9 mouse cellular contexts compared by ENCODE assay signal in the genomic region with DNA sequence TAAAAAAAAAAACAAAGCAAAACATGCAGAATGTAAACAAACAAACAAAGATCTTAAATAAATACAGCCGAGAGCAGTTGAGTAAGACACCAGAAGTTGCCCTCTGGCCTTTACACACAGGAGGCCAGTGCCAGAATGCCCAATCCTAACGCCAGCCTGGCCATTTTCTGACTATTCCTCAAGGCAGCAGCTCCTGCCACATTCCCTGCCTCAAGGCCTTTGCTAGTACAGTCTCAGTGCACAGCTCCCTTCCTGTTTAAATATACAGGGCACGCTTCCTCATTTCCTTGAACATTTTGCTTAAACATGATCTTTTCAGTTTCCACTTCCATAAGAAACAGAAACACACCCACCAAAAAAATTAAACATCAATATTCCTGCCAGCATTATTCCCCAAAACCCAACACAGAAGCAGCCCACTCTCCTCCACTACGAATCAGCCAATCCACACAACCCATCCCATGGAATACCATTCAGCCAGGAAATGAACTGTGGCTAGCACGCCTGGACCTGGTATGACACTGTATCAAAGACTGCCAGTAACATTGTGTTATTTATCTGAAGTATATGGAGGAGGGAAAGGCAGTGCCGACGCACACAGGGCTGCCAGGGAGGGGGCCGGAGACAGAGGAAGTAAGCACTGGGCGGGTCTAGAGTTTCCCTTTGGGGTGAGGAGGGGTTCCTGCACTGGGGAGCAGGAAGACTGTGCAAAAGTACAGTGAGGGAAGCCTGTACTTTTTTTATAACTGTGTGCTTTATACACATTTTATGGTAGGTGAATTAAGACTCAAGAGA. TPM values are rescaled to one million over a fixed set of nuclear protein-coding genes. Genes with fewer than 3 reads are reported as not detected.
DNase-seq lines count a peak whose midpoint lies in the region; ATAC-seq lines count a peak whose summit lies in the region.
"Had no signal": no experiment of that assay in that cellular context is flagged by ENCODE, and none has a peak within 500 bp of the region (broad histone marks: within the 10 kb centered on the region; RNA-seq: fewer than 3 reads in every experiment).

No protein-coding gene starts in this region.

- WGBS in heart, embryonic 10.5 days = 69% methylated on average over 9 of the region's 9 CpGs
- 69% methylated on average over 9 of the region's 9 CpGs for WGBS in heart, embryonic 15.5 days
- WGBS in liver, embryonic 12.5 days (ENCODE audit: insufficient replicate concordance) = 39% methylated on average over 9 of the region's 9 CpGs
- WGBS in hindbrain, embryonic 10.5 days = 87% methylated on average over 9 of the region's 9 CpGs

- no peak overlapping the region for H3K9ac ChIP-seq in heart, embryonic 15.5 days
- H3K9ac ChIP-seq in liver, embryonic 12.5 days = no peak overlapping the region

- H3K9me3 ChIP-seq in heart, embryonic 10.5 days = no peaks in the 10 kb centered on the region
- H3K9me3 ChIP-seq in heart, embryonic 15.5 days (replicated peaks) = no peaks in the 10 kb centered on the region
- H3K9me3 ChIP-seq in liver, embryonic 12.5 days (replicated peaks) = no peaks in the 10 kb centered on the region
- H3K9me3 ChIP-seq in hindbrain, embryonic 10.5 days = no peaks in the 10 kb centered on the region

- H3K4me1 ChIP-seq in heart, embryonic 10.5 days = peaks cover 17% of the 10 kb centered on the region
- peaks cover 33% of the 10 kb centered on the region for H3K4me1 ChIP-seq in heart, embryonic 15.5 days (replicated peaks)
- H3K4me1 ChIP-seq in liver, embryonic 12.5 days = peaks cover 68% of the 10 kb centered on the region
- peaks cover 7% of the 10 kb centered on the region for H3K4me1 ChIP-seq in hindbrain, embryonic 10.5 days (replicated peaks)

- no peak overlapping the region for H3K4me3 ChIP-seq in heart, embryonic 10.5 days
- no peak overlapping the region for H3K4me3 ChIP-seq in heart, embryonic 15.5 days
- H3K4me3 ChIP-seq in liver, embryonic 12.5 days = no peak overlapping the region
- no peak overlapping the region for H3K4me3 ChIP-seq in hindbrain, embryonic 10.5 days
- H3K4me3 ChIP-seq: erythroblast, embryonic 14.5 days had no signal

- no peak overlapping the region for H3K27ac ChIP-seq in heart, embryonic 10.5 days
- peak overlapping the region; percentile 33 for H3K27ac ChIP-seq in heart, embryonic 15.5 days
- H3K27ac ChIP-seq in liver, embryonic 12.5 days = peak overlapping the region; percentile 62
- no peak overlapping the region for H3K27ac ChIP-seq in hindbrain, embryonic 10.5 days

- peak; percentile 98 for DNase-seq in heart, adult 11 months
- DNase-seq in heart, embryonic 10.5 days (ENCODE audit: low spot score) = no peak
- peak; percentile 21 for DNase-seq in spleen, adult 12 weeks (ENCODE audit: low spot score)
- DNase-seq in hindbrain, embryonic 10.5 days (ENCODE audit: low spot score) = no peak
- no peak for DNase-seq in right cerebral cortex, adult 18-20 months
- DNase-seq in MN1 (ENCODE audit: low spot score) = no peak

- no peaks in the 10 kb centered on the region for H3K27me3 ChIP-seq in heart, embryonic 10.5 days (ENCODE audit: insufficient read depth, poor library complexity, severe bottlenecking)
- no peaks in the 10 kb centered on the region for H3K27me3 ChIP-seq in heart, embryonic 15.5 days
- H3K27me3 ChIP-seq in liver, embryonic 12.5 days (replicated peaks) = no peaks in the 10 kb centered on the region
- H3K27me3 ChIP-seq in hindbrain, embryonic 10.5 days (ENCODE audit: insufficient read depth, poor library complexity, severe bottlenecking) = no peaks in the 10 kb centered on the region

- peak; percentile 56; the same call in 1 of the 2 replicates for ATAC-seq in heart, embryonic 15.5 days (replicated peaks; ENCODE audit: insufficient number of reproducible peaks, insufficient read depth, low FRiP score, low read depth)
- peak; percentile 66 for ATAC-seq in liver, embryonic 12.5 days

- no peaks in the 10 kb centered on the region for H3K36me3 ChIP-seq in heart, embryonic 10.5 days
- no peaks in the 10 kb centered on the region for H3K36me3 ChIP-seq in heart, embryonic 15.5 days
- peaks cover 6% of the 10 kb centered on the region for H3K36me3 ChIP-seq in liver, embryonic 12.5 days
- peaks cover 18% of the 10 kb centered on the region for H3K36me3 ChIP-seq in hindbrain, embryonic 10.5 days

- H3K4me2 ChIP-seq in heart, embryonic 15.5 days = no peak overlapping the region
- peak overlapping the region; percentile 23 for H3K4me2 ChIP-seq in liver, embryonic 12.5 days

RNA-seq across cellular contexts. Expression of gene Bicra, which starts 29.5 kb away (rescaled TPM):
- 5.8 and 7.4 TPM in 2 replicates for polyA plus RNA-seq in heart, embryonic 10.5 days (2016; fragmentation: Nextera tagmentation; extraction: Ambion mirVana)
- 3.5 and 5.7 TPM in 2 replicates for polyA plus RNA-seq in heart, embryonic 15.5 days (2015; fragmentation: Nextera tagmentation; extraction: Ambion mirVana)
- 2.9 and 3.3 TPM in 2 replicates for polyA plus RNA-seq in liver, embryonic 12.5 days (2016; fragmentation: Nextera tagmentation; extraction: Ambion mirVana)
- 7.7 and 10.7 TPM in 2 replicates for polyA plus RNA-seq in hindbrain, embryonic 10.5 days (2016; fragmentation: Nextera tagmentation; extraction: Ambion mirVana)

RNA-seq across cellular contexts. Expression of gene Zfp541, which starts 43.4 kb away (rescaled TPM):
- polyA plus RNA-seq in heart, embryonic 10.5 days (2016; fragmentation: Nextera tagmentation; extraction: Ambion mirVana) = not detected in 2 replicates
- not detected in 2 replicates for polyA plus RNA-seq in heart, embryonic 15.5 days (2015; fragmentation: Nextera tagmentation; extraction: Ambion mirVana)
- polyA plus RNA-seq in liver, embryonic 12.5 days (2016; fragmentation: Nextera tagmentation; extraction: Ambion mirVana) = not detected in 2 replicates
- 0.04 TPM in 1 of 2 replicates, not detected in the other for polyA plus RNA-seq in hindbrain, embryonic 10.5 days (2016; fragmentation: Nextera tagmentation; extraction: Ambion mirVana)

RNA-seq across cellular contexts. Expression of gene Ehd2, which starts 50.8 kb away (rescaled TPM):
- 22.1 and 26.2 TPM in 2 replicates for polyA plus RNA-seq in heart, embryonic 10.5 days (2016; fragmentation: Nextera tagmentation; extraction: Ambion mirVana)
- polyA plus RNA-seq in heart, embryonic 15.5 days (2015; fragmentation: Nextera tagmentation; extraction: Ambion mirVana) = 62.8 TPM in 2 replicates
- polyA plus RNA-seq in liver, embryonic 12.5 days (2016; fragmentation: Nextera tagmentation; extraction: Ambion mirVana) = 6.5 and 7.8 TPM in 2 replicates
- polyA plus RNA-seq in hindbrain, embryonic 10.5 days (2016; fragmentation: Nextera tagmentation; extraction: Ambion mirVana) = 12.1 and 12.5 TPM in 2 replicates

Comparison
In these comparisons a context has a peak if more than half of its experiments do, and no peak if none do; other contexts are left out.
1. DNase-seq: peak in heart, adult 11 months (single experiment) and spleen, adult 12 weeks (single experiment); none in heart, embryonic 10.5 days (single experiment), hindbrain, embryonic 10.5 days (single experiment), right cerebral cortex, adult 18-20 months (single experiment) and MN1 (single experiment).
2. H3K27ac ChIP-seq: peak in heart, embryonic 15.5 days (single experiment) and liver, embryonic 12.5 days (single experiment); none in heart, embryonic 10.5 days (single experiment) and hindbrain, embryonic 10.5 days (single experiment).